9 mouse cellular contexts compared by ENCODE assay signal in genomic region chr5:150495792-150496191, GRCm38 (mm10). TPM values are rescaled to one million over a fixed set of nuclear protein-coding genes. Genes with fewer than 3 reads are reported as not detected.
DNase-seq lines count a peak whose midpoint lies in the region; ATAC-seq and TF ChIP-seq lines count a peak whose summit lies in the region.
"Had no signal": no experiment of that assay in that cellular context is flagged by ENCODE, and none has a peak within 500 bp of the region (broad histone marks: within the 10 kb centered on the region; RNA-seq: fewer than 3 reads in every experiment).

No protein-coding gene starts in this region.

- H3K4me1 ChIP-seq in midbrain, postnatal 0 days (ENCODE audit: insufficient read depth, low read length), result no peaks in the 10 kb centered on the region
- H3K4me1 ChIP-seq in midbrain, embryonic 11.5 days (ENCODE audit: control insufficient read depth, insufficient read depth, low read length), result no peaks in the 10 kb centered on the region

- H3K4me2 ChIP-seq in midbrain, postnatal 0 days (ENCODE audit: low read depth, low read length, poor library complexity, severe bottlenecking), result no peak overlapping the region
- H3K4me2 ChIP-seq in midbrain, embryonic 11.5 days, result no peak overlapping the region

- intact Hi-C loops in gastrocnemius, postnatal 14 days (cut with DNase I; ENCODE audit: low total_unique reads), result no loop called here

- no peaks in the 10 kb centered on the region for H3K9me3 ChIP-seq in midbrain, postnatal 0 days (ENCODE audit: low read length)
- H3K9me3 ChIP-seq in midbrain, embryonic 11.5 days (ENCODE audit: control insufficient read depth, low read length), result no peaks in the 10 kb centered on the region

- 49% methylated on average over 6 of the region's 6 CpGs for WGBS in midbrain, postnatal 0 days
- WGBS in midbrain, embryonic 11.5 days, result 44% methylated on average over 6 of the region's 6 CpGs

- no peak for ATAC-seq in cerebellum, adult (ENCODE audit: insufficient number of reproducible peaks, low FRiP score, low TSS enrichment)
- no peak for ATAC-seq in midbrain, postnatal 0 days (ENCODE audit: low FRiP score)
- no peak for ATAC-seq in midbrain, embryonic 11.5 days (ENCODE audit: low FRiP score)

- DNase-seq in cerebellum, adult 11 months, result peak; percentile 13
- DNase-seq in midbrain, postnatal 0 days (ENCODE audit: low spot score), result no peak
- no peak for DNase-seq in midbrain, embryonic 11.5 days (ENCODE audit: low spot score, missing footprints)
- peak; percentile 17 for DNase-seq in c-Kit-positive CD71-negative TER-119-negative erythroid progenitor cells, embryonic 14.5 days (ENCODE audit: low read depth)
- peak; percentile 21 for DNase-seq in gastrocnemius, postnatal 14 days
- peak; percentile 57 for DNase-seq in lung, postnatal 14 days
- DNase-seq in thymus, postnatal 14 days, result peak; percentile 37

- no peak overlapping the region for H3K4me3 ChIP-seq in midbrain, postnatal 0 days (ENCODE audit: low read depth, low read length)
- H3K4me3 ChIP-seq in midbrain, embryonic 11.5 days (ENCODE audit: low read depth, low read length), result no peak overlapping the region

- no peaks in the 10 kb centered on the region for H3K27me3 ChIP-seq in midbrain, postnatal 0 days (ENCODE audit: insufficient read depth, low read length)
- H3K27me3 ChIP-seq in midbrain, embryonic 11.5 days (ENCODE audit: control insufficient read depth, insufficient read depth, low read length), result no peaks in the 10 kb centered on the region

- no peak overlapping the region for H3K27ac ChIP-seq in midbrain, postnatal 0 days (ENCODE audit: low read depth, low read length)
- no peak overlapping the region for H3K27ac ChIP-seq in midbrain, embryonic 11.5 days (ENCODE audit: low read depth, low read length)

- H3K9ac ChIP-seq in midbrain, postnatal 0 days (replicated peaks; ENCODE audit: low read length, poor library complexity, severe bottlenecking), result no peak overlapping the region
- no peak overlapping the region for H3K9ac ChIP-seq in midbrain, embryonic 11.5 days (ENCODE audit: low read length)

- TF ChIP-seq CTCF in midbrain, postnatal 0 days (IDR thresholded peaks at IDR 0.05), result peak; percentile 69

- H3K36me3 ChIP-seq in midbrain, postnatal 0 days (ENCODE audit: insufficient read depth, low read length), result peaks cover 24% of the 10 kb centered on the region
- H3K36me3 ChIP-seq in midbrain, embryonic 11.5 days (ENCODE audit: control insufficient read depth, insufficient read depth, low read length), result no peaks in the 10 kb centered on the region

RNA-seq across cellular contexts. Expression of gene Zar1l, which starts 22.2 kb away (rescaled TPM):
- total RNA-seq in midbrain, postnatal 0 days (2014; rRNA removed), result not detected in 2 replicates
- polyA plus RNA-seq in midbrain, postnatal 0 days (2015; fragmentation: Nextera tagmentation; extraction: Ambion mirVana), result not detected in 2 replicates
- not detected in 2 replicates for polyA plus RNA-seq in midbrain, embryonic 11.5 days (2014; fragmentation: Nextera tagmentation; extraction: Ambion mirVana)
- total RNA-seq in gastrocnemius, postnatal 14 days (2021), result not detected
- polyA plus RNA-seq: heart, embryonic 16.5 days had no signal

RNA-seq across cellular contexts. Expression of gene Brca2, which starts 26.6 kb away (rescaled TPM):
- total RNA-seq in midbrain, postnatal 0 days (2014; rRNA removed), result 9.4 and 14.0 TPM in 2 replicates
- 10.7 and 10.8 TPM in 2 replicates for polyA plus RNA-seq in midbrain, postnatal 0 days (2015; fragmentation: Nextera tagmentation; extraction: Ambion mirVana)
- polyA plus RNA-seq in midbrain, embryonic 11.5 days (2014; fragmentation: Nextera tagmentation; extraction: Ambion mirVana), result 21.5 and 25.8 TPM in 2 replicates
- 1 to 10 TPM; 2.7 to 3.1 TPM for total RNA-seq in gastrocnemius, postnatal 14 days (2021)

Comparison
In these comparisons a context has a peak if more than half of its experiments do, and no peak if none do; other contexts are left out.
1. DNase-seq: peak in cerebellum, adult 11 months (single experiment), c-Kit-positive CD71-negative TER-119-negative erythroid progenitor cells, embryonic 14.5 days (single experiment), gastrocnemius, postnatal 14 days (single experiment), lung, postnatal 14 days (single experiment) and thymus, postnatal 14 days (single experiment); none in midbrain, postnatal 0 days (single experiment) and midbrain, embryonic 11.5 days (single experiment).